Mouse (Mus musculus) forebrain, embryonic 14.5 days (tissue): ENCODE data around the gene Senp2. TPM values are rescaled to one million over a fixed set of nuclear protein-coding genes. Genes with fewer than 3 reads are reported as not detected.

Source experiments
- ATAC-seq: fragments of 200-750 bp; cut with Nextera tagmentation; 2 replicates; pipeline ENCODE4 v1.8.0; 2017; ENCODE audit warnings: mild to moderate bottlenecking, moderate library complexity
- DNase-seq: peaks from one replicate; pipeline ENCODE4 v3.0.0-alpha.2; 2015; ENCODE audit warnings: low spot score
- H3K27ac ChIP-seq: fragments of 300-500 bp; sonication (generic); 2 replicates; pipeline ENCODE4 v1.5.1; 2014; ENCODE audit warnings: low read depth, mild to moderate bottlenecking, control low read depth, low read length, moderate library complexity
- H3K27me3 ChIP-seq: fragments of 300-500 bp; sonication (generic); replicated peaks from 2 replicates; pipeline ENCODE4 v1.6.1; 2014; ENCODE audit warnings: low read length, control low read depth, mixed read lengths; ENCODE audit not compliant: control insufficient read depth, insufficient read depth
- H3K36me3 ChIP-seq: fragments of 300-500 bp; sonication (generic); 2 replicates; pipeline ENCODE4 v1.6.1; 2014; ENCODE audit warnings: low read length, control low read depth; ENCODE audit not compliant: control insufficient read depth, insufficient read depth
- H3K4me1 ChIP-seq: fragments of 300-500 bp; sonication (generic); 2 replicates; pipeline ENCODE4 v1.6.1; 2014; ENCODE audit warnings: antibody characterized with exemption, low read length, control low read depth; ENCODE audit not compliant: control insufficient read depth, insufficient read depth
- H3K4me2 ChIP-seq: fragments of 300-500 bp; sonication (generic); 2 replicates; pipeline ENCODE4 v1.6.1; 2014; ENCODE audit warnings: mild to moderate bottlenecking, control low read depth, low read length
- H3K4me3 ChIP-seq: fragments of 300-500 bp; sonication (generic); 2 replicates; pipeline ENCODE4 v1.5.1; 2014; ENCODE audit warnings: low read depth, low read length, control low read depth
- H3K9ac ChIP-seq: fragments of 300-500 bp; sonication (generic); 2 replicates; pipeline ENCODE4 v1.6.1; 2014; ENCODE audit warnings: mild to moderate bottlenecking, low read length, control low read depth, moderate library complexity
- H3K9me3 ChIP-seq: fragments of 300-500 bp; sonication (generic); replicated peaks from 2 replicates; pipeline ENCODE4 v1.6.1; 2016; ENCODE audit warnings: low read length, control low read depth, mixed read lengths; ENCODE audit not compliant: control insufficient read depth
- whole genome bisulfite sequencing: fragments of 180-500 bp; shearing (Covaris S2); extraction: QIAGEN DNeasy Blood & Tissue Kit; methylation state at CpG from one replicate; pipeline ENCODE4 v1.1.7; 2014; 5-methylcytosine and 5-hydroxymethylcytosine counted together
- polyA plus RNA-seq: library from polyadenylated mRNA; unstranded; fragments of >200 nt; fragmentation: Nextera tagmentation; extraction: Ambion mirVana; gene quantifications from 2 replicates; pipeline ENCODE4 v1.2.1, GENCODE M21; 2014

Gene Senp2
- polyA plus RNA-seq, 1 experiment from 2014 or later: 44.4 TPM

- ATAC-seq: no peak
- H3K9me3 ChIP-seq: no peaks in the 10 kb centered on the region
- no peaks in the 10 kb centered on the region for H3K36me3 ChIP-seq
- no peaks in the 10 kb centered on the region for H3K27me3 ChIP-seq
- H3K9ac ChIP-seq: no peak overlapping the region
- no peak for DNase-seq
- 0 out of 2 replicates have a peak, but pooled peaks cover 3% of the 10 kb centered on the region for H3K4me1 ChIP-seq
- no peak overlapping the region for H3K4me3 ChIP-seq
- H3K27ac ChIP-seq: no peak overlapping the region
- H3K4me2 ChIP-seq: no peak overlapping the region
- 95% methylated on average over 1 of the region's 1 CpGs for WGBS
Observed at GRCm38 (mm10) chr16:22095751-22096150, 86.5 kb downstream of the Senp2 start.

GRCm38 (mm10) chr16:22097659-22098058, 88.4 kb downstream of the Senp2 start:
- no peaks in the 10 kb centered on the region for H3K9me3 ChIP-seq
- no peak overlapping the region for H3K9ac ChIP-seq
- no peak overlapping the region for H3K4me2 ChIP-seq
- whole genome bisulfite sequencing: 37% methylated on average over 7 of the region's 7 CpGs
- DNase-seq (peak; percentile 50), ATAC-seq (no peak)
- no peaks in the 10 kb centered on the region for H3K36me3 ChIP-seq
- 0 out of 2 replicates have a peak, but pooled peaks cover 3% of the 10 kb centered on the region for H3K4me1 ChIP-seq
- H3K4me3 ChIP-seq: no peak overlapping the region
- H3K27ac ChIP-seq: 0 out of 2 replicates have a peak overlapping the region, but pooled peaks have one; percentile 33
- H3K27me3 ChIP-seq: no peaks in the 10 kb centered on the region

Other genes with a start within 250 kb of the Senp2 start
- gene Ehhadh, start 221.7 kb upstream of the Senp2 start, polyA plus RNA-seq: 0.77 and 0.97 TPM in 2 replicates
- gene Map3k13, start 215.1 kb upstream of the Senp2 start, polyA plus RNA-seq: 4.2 and 6.2 TPM in 2 replicates
- 30.9 and 33.5 TPM in 2 replicates for gene Tmem41a, start 61.9 kb upstream of the Senp2 start, polyA plus RNA-seq
- 0.33 and 0.41 TPM in 2 replicates for gene Liph, start 13.8 kb upstream of the Senp2 start, polyA plus RNA-seq
- gene Igf2bp2, start 153.8 kb downstream of the Senp2 start, polyA plus RNA-seq: 23.9 and 25.1 TPM in 2 replicates